Mouse (Mus musculus): Measurements from ENCODE around the gene Capn8.
A peak's percentile ranks its signal among the peaks of the same experiment; 100 is the strongest.

Capn8 gene

GRCm38 (mm10) chr1:182550761-182551160 lies 14.0 kb upstream of the Capn8 start:
- no peak for DNase-seq (ENCODE audit: low read depth, low spot score)

GRCm38 (mm10) chr1:182553649-182554375 lies 11.0 kb upstream of the Capn8 start:
- DNase-seq (ENCODE audit: low read depth, low spot score), result peak; percentile 15

- DNase-seq (ENCODE audit: low read depth, low spot score), result no peak
Measured at GRCm38 (mm10) chr1:182558271-182558670, 6.5 kb upstream of the Capn8 start.

- no peak for DNase-seq (ENCODE audit: low read depth, low spot score)
Measured at GRCm38 (mm10) chr1:182559530-182559929, 5.3 kb upstream of the Capn8 start.

- peak; percentile 11 for DNase-seq (ENCODE audit: low read depth, low spot score)
Measured at GRCm38 (mm10) chr1:182560390-182561098, 4.3 kb upstream of the Capn8 start.

- no peak for DNase-seq (ENCODE audit: low read depth, low spot score)
Measured at GRCm38 (mm10) chr1:182561945-182562514, 2.8 kb upstream of the Capn8 start.

GRCm38 (mm10) chr1:182562576-182563370 lies 2.0 kb upstream of the Capn8 start:
- no peak for DNase-seq (ENCODE audit: low read depth, low spot score)

- DNase-seq (ENCODE audit: low read depth, low spot score), result no peak
Measured at GRCm38 (mm10) chr1:182565351-182565835, 586 bp downstream of the Capn8 start.

GRCm38 (mm10) chr1:182571148-182571547 lies 6.3 kb downstream of the Capn8 start:
- DNase-seq (ENCODE audit: low read depth, low spot score), result no peak

GRCm38 (mm10) chr1:182571973-182572372 lies 7.2 kb downstream of the Capn8 start:
- DNase-seq (ENCODE audit: low read depth, low spot score), result no peak

- DNase-seq (ENCODE audit: low read depth, low spot score), result no peak
Measured at GRCm38 (mm10) chr1:182573856-182574665, 9.3 kb downstream of the Capn8 start.

- no peak for DNase-seq (ENCODE audit: low read depth, low spot score)
Measured at GRCm38 (mm10) chr1:182574666-182575049, 9.9 kb downstream of the Capn8 start.

- DNase-seq (ENCODE audit: low read depth, low spot score), result no peak
Measured at GRCm38 (mm10) chr1:182584169-182584568, 19.4 kb downstream of the Capn8 start.

GRCm38 (mm10) chr1:182585162-182585840 lies 20.5 kb downstream of the Capn8 start:
- no peak for DNase-seq (ENCODE audit: low read depth, low spot score)

GRCm38 (mm10) chr1:182587706-182588105 lies 22.9 kb downstream of the Capn8 start:
- DNase-seq (ENCODE audit: low read depth, low spot score), result no peak

GRCm38 (mm10) chr1:182591491-182591890 lies 26.7 kb downstream of the Capn8 start:
- no peak for DNase-seq (ENCODE audit: low read depth, low spot score)

- DNase-seq (ENCODE audit: low read depth, low spot score), result no peak
Measured at GRCm38 (mm10) chr1:182592436-182592835, 27.6 kb downstream of the Capn8 start.

GRCm38 (mm10) chr1:182605330-182606150 lies 40.7 kb downstream of the Capn8 start:
- no peak for DNase-seq (ENCODE audit: low read depth, low spot score)

GRCm38 (mm10) chr1:182609701-182610335 lies 45.0 kb downstream of the Capn8 start:
- no peak for DNase-seq (ENCODE audit: low read depth, low spot score)

Measured in retina, adult 2 months (tissue).